Mouse (Mus musculus): ENCODE measurements at regions not wholly inside any gene's neighbourhood (a gene's known extent, or its start where the extent isn't known, plus 50 kb on each side); places are given as distances from the start of the nearest gene placed in this dataset.
"Not testable (repeated sequence)": the region's sequence is repeated elsewhere in the genome, so short reads cannot be mapped to it uniquely, and the experiment has no call there.

- TF ChIP-seq CTCF (IDR thresholded peaks at IDR 0.05; ENCODE audit: borderline replicate concordance, insufficient read depth, low read depth, low read length); POLR2A (IDR thresholded peaks at IDR 0.05; ENCODE audit: borderline replicate concordance, insufficient read depth, low read length): not testable (repeated sequence)
Measured at GRCm38 (mm10) chr4:3497392-3497791, 312.2 kb upstream of the Vmn1r3 start.

Data from cerebellum, adult 2 months (tissue).